Mouse (Mus musculus) kidney, embryonic 16.5 days (tissue): ENCODE results near the gene Gpr146. TPM values are rescaled to one million over a fixed set of nuclear protein-coding genes. Genes with fewer than 3 reads are reported as not detected.

Experiments used
- ATAC-seq: fragments of 200-750 bp; cut with Nextera tagmentation; 2 replicates; pipeline ENCODE4 v1.8.0; 2017; ENCODE audit warnings: moderate TSS enrichment; ENCODE audit not compliant: low FRiP score, low TSS enrichment
- H3K27ac ChIP-seq: fragments of 300-500 bp; sonication (generic); 2 replicates; pipeline ENCODE4 v1.5.1; 2014; ENCODE audit warnings: low read length
- H3K27me3 ChIP-seq: fragments of 300-500 bp; sonication (generic); 2 replicates; pipeline ENCODE4 v1.6.1; 2014; ENCODE audit warnings: low read length, control low read depth, mixed read lengths; ENCODE audit not compliant: insufficient read depth
- H3K36me3 ChIP-seq: fragments of 300-500 bp; sonication (generic); 2 replicates; pipeline ENCODE4 v1.6.1; 2014; ENCODE audit warnings: low read length, control low read depth, mixed read lengths; ENCODE audit not compliant: insufficient read depth
- H3K4me1 ChIP-seq: fragments of 300-500 bp; sonication (generic); 2 replicates; pipeline ENCODE4 v1.6.1; 2014; ENCODE audit warnings: low read length, control low read depth, mixed read lengths; ENCODE audit not compliant: insufficient read depth
- H3K4me2 ChIP-seq: fragments of 300-500 bp; sonication (generic); replicated peaks from 2 replicates; pipeline ENCODE4 v1.6.1; 2014; ENCODE audit warnings: low read depth, low read length
- H3K4me3 ChIP-seq: fragments of 300-500 bp; sonication (generic); 2 replicates; pipeline ENCODE4 v1.5.1; 2014; ENCODE audit warnings: mild to moderate bottlenecking, low read length
- H3K9ac ChIP-seq: fragments of 300-500 bp; sonication (generic); replicated peaks from 2 replicates; pipeline ENCODE4 v1.6.1; 2014; ENCODE audit warnings: low read length
- H3K9me3 ChIP-seq: fragments of 300-500 bp; sonication (generic); 2 replicates; pipeline ENCODE4 v1.6.1; 2016; ENCODE audit warnings: low read length, control low read depth
- WGBS: fragments of 180-500 bp; shearing (Covaris S2); extraction: QIAGEN DNeasy Blood & Tissue Kit; methylation state at CpG from one replicate; pipeline ENCODE4 v1.1.7; 2014; 5-methylcytosine and 5-hydroxymethylcytosine counted together
- polyA plus RNA-seq: library from polyadenylated mRNA; unstranded; fragments of >200 nt; fragmentation: Nextera tagmentation; extraction: Ambion mirVana; gene quantifications from 2 replicates; pipeline ENCODE4 v1.2.1, GENCODE M21; 2015

Gene Gpr146
- polyA plus RNA-seq, 1 experiment from 2014 or later: 6.7 TPM

DNA sequence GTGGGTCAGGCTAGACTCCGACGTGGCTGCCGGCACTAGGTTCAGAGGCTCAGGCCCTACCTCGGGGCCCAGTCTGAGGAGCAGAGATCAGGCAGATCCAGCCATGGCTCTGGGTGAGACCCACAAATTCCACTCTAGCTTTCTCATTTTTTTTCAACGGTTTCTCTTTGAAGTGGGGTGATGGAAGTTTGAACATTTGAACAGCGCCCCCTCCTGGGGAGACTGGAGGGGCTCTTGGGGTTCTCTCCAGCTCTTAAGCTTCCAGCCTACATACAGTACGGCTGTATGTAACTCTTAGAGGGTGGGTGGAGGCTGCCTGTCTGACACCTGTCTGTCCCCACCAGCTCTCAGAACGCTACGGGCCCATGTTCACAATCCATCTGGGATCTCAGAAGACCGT lies 24.0 kb upstream of the Gpr146 start:
- Histone ChIP-seq H3K4me2 (no peak overlapping the region), H3K9me3 (no peaks in the 10 kb centered on the region), H3K27ac (no peak overlapping the region), H3K27me3 (peaks cover 3% of the 10 kb centered on the region; the same call in 1 of the 2 replicates), H3K4me1 (peaks cover 4% of the 10 kb centered on the region; the same call in 1 of the 2 replicates), H3K4me3 (no peak overlapping the region), H3K36me3 (no peaks in the 10 kb centered on the region), H3K9ac (no peak overlapping the region)
- WGBS: 63% methylated on average over 10 of the region's 10 CpGs
- ATAC-seq: no peak

GRCm38 (mm10) chr5:139353946-139354345 lies 23.6 kb upstream of the Gpr146 start:
- H3K9me3 ChIP-seq: no peaks in the 10 kb centered on the region

GRCm38 (mm10) chr5:139355235-139355772 lies 22.2 kb upstream of the Gpr146 start:
- Histone ChIP-seq H3K4me1 (peaks cover 4% of the 10 kb centered on the region; the same call in 1 of the 2 replicates), H3K27ac (no peak overlapping the region), H3K36me3 (no peaks in the 10 kb centered on the region), H3K27me3 (peaks cover 3% of the 10 kb centered on the region; the same call in 1 of the 2 replicates), H3K4me2 (no peak overlapping the region), H3K4me3 (no peak overlapping the region), H3K9ac (no peak overlapping the region), H3K9me3 (no peaks in the 10 kb centered on the region)
- WGBS: 35% methylated on average over 19 of the region's 19 CpGs
- peak; percentile 21; the same call in 1 of the 2 replicates for ATAC-seq

More at GRCm38 (mm10) chr5:139353946-139354345, 23.6 kb upstream of the Gpr146 start:
- H3K4me3 ChIP-seq: no peak overlapping the region
- no peak overlapping the region for H3K27ac ChIP-seq
- H3K27me3 ChIP-seq: peaks cover 3% of the 10 kb centered on the region; the same call in 1 of the 2 replicates
- WGBS: 89% methylated on average over 11 of the region's 11 CpGs
- no peak for ATAC-seq
- H3K4me1 ChIP-seq: peaks cover 4% of the 10 kb centered on the region; the same call in 1 of the 2 replicates
- H3K9ac ChIP-seq: no peak overlapping the region
- no peaks in the 10 kb centered on the region for H3K36me3 ChIP-seq
- no peak overlapping the region for H3K4me2 ChIP-seq

DNA sequence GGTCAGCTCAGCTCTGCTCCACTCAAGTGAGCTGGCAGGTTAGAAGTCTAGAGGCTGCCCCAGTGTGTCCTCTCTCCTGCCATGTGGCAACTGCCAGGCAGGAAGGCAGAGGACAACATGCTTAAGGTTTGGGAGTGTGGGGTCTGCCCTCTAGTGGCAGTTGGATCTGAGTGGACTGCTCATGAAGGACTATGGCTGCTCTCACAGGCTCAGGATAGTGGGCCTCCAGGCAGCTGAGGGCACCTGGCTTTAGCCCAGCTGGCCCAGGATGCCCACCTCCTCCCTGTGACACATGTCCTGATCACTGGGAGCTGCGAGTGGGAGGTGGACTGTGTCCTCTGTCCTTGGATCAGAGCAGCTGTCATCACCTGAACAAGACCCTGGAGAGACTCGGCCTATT lies 18.8 kb upstream of the Gpr146 start:
- no peaks in the 10 kb centered on the region for H3K27me3 ChIP-seq
- no peak overlapping the region for H3K4me2 ChIP-seq
- H3K9ac ChIP-seq: no peak overlapping the region
- ATAC-seq: peak; percentile 31; the same call in 1 of the 2 replicates
- peaks cover 4% of the 10 kb centered on the region; the same call in 1 of the 2 replicates for H3K36me3 ChIP-seq
- no peak overlapping the region for H3K27ac ChIP-seq
- H3K9me3 ChIP-seq: no peaks in the 10 kb centered on the region
- H3K4me1 ChIP-seq: no peaks in the 10 kb centered on the region
- no peak overlapping the region for H3K4me3 ChIP-seq
- WGBS: 62% methylated on average over 2 of the region's 2 CpGs

GRCm38 (mm10) chr5:139359244-139359643 lies 18.3 kb upstream of the Gpr146 start:
- no peaks in the 10 kb centered on the region for H3K9me3 ChIP-seq
- 92% methylated on average over 5 of the region's 5 CpGs for WGBS
- H3K4me1 ChIP-seq: peaks cover under 1% of the 10 kb centered on the region; the same call in 1 of the 2 replicates
- no peak overlapping the region for H3K4me2 ChIP-seq
- H3K4me3 ChIP-seq: no peak overlapping the region
- no peak overlapping the region for H3K27ac ChIP-seq
- no peak overlapping the region for H3K9ac ChIP-seq
- no peaks in the 10 kb centered on the region for H3K27me3 ChIP-seq
- H3K36me3 ChIP-seq: peaks cover 6% of the 10 kb centered on the region; the same call in 1 of the 2 replicates
- ATAC-seq: no peak

DNA sequence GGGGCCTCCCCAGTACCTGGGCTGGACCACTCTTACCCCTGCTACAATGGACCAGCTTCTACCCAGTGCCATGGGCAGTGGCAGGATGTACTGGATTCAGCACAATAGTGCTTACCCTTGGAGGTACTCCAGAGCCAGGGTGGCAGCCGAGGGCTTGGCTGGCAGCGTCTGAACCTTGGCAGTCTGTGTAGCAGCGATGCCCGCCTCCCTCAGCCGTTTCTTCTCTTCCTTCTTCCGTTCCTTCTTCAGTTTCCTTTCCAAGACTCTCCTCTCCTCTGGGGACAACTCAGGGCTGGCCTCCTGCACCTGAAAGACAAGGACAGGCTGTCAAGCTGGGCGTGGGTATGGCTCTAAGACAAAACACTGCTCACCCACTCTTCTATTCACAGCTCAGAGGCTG lies 13.6 kb upstream of the Gpr146 start:
- WGBS: 65% methylated on average over 7 of the region's 7 CpGs
- ATAC-seq: no peak

GRCm38 (mm10) chr5:139364260-139364910 lies 13.1 kb upstream of the Gpr146 start:
- Histone ChIP-seq H3K27ac (peak overlapping the region; percentile 63), H3K4me1 (peaks cover 12% of the 10 kb centered on the region), H3K4me3 (no peak overlapping the region), H3K9me3 (no peaks in the 10 kb centered on the region), H3K27me3 (no peaks in the 10 kb centered on the region), H3K4me2 (0 out of 2 replicates have a peak overlapping the region, but pooled peaks have one; percentile 8), H3K36me3 (peaks cover 6% of the 10 kb centered on the region; the same call in 1 of the 2 replicates), H3K9ac (peak overlapping the region; percentile 38)
- ATAC-seq: peak; percentile 71
- WGBS: 21% methylated on average over 12 of the region's 12 CpGs

More for the DNA sequence above, 13.6 kb upstream of the Gpr146 start:
- Histone ChIP-seq H3K4me2 (no peak overlapping the region), H3K27me3 (no peaks in the 10 kb centered on the region), H3K9ac (no peak overlapping the region), H3K36me3 (peaks cover 6% of the 10 kb centered on the region; the same call in 1 of the 2 replicates), H3K9me3 (no peaks in the 10 kb centered on the region), H3K4me1 (peaks cover 12% of the 10 kb centered on the region), H3K27ac (no peak overlapping the region), H3K4me3 (no peak overlapping the region)

- Histone ChIP-seq H3K4me3 (no peak overlapping the region), H3K27me3 (no peaks in the 10 kb centered on the region), H3K4me1 (peaks cover 17% of the 10 kb centered on the region), H3K9ac (peak overlapping the region; percentile 38), H3K9me3 (no peaks in the 10 kb centered on the region), H3K4me2 (no peak overlapping the region), H3K36me3 (peaks cover 6% of the 10 kb centered on the region; the same call in 1 of the 2 replicates), H3K27ac (peak overlapping the region; percentile 63)
- WGBS: 14% methylated on average over 5 of the region's 5 CpGs
- ATAC-seq: no peak
These were observed 12.5 kb upstream of the Gpr146 start for GRCm38 (mm10) chr5:139364911-139365571.

DNA sequence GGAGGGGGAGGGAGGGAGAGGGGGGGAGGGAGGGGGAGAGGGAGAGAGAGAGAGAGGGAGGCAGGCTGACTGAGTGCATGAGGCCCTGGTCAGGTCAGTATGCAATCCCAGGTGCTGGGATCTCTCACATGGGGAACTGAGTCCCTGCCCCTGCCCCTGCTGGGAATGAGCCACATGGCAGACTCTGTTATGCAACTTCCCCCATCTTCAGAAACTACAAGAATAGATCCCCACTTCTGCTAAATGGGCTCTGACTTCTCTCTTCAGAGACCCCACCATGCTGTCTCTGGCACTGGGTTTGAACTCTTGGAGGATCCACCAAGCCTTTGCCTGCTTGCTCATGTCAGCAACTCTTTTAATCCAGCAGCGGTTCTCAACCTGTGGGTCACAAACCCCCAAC lies 11.7 kb upstream of the Gpr146 start:
- H3K4me2 ChIP-seq: no peak overlapping the region
- WGBS: 85% methylated on average over 1 of the region's 1 CpGs
- peaks cover 6% of the 10 kb centered on the region; the same call in 1 of the 2 replicates for H3K36me3 ChIP-seq

More for the DNA sequence above, 11.7 kb upstream of the Gpr146 start:
- no peaks in the 10 kb centered on the region for H3K9me3 ChIP-seq
- H3K4me3 ChIP-seq: no peak overlapping the region
- no peak for ATAC-seq
- H3K27ac ChIP-seq: no peak overlapping the region
- no peak overlapping the region for H3K9ac ChIP-seq
- H3K4me1 ChIP-seq: peaks cover 21% of the 10 kb centered on the region
- H3K27me3 ChIP-seq: no peaks in the 10 kb centered on the region
